Mouse (Mus musculus) megakaryocyte, embryonic 14.5 days (primary cell): ENCODE data around the gene Ctdsp1.

Source experiments
- FLI1 ChIP-seq: IDR thresholded peaks from 2 replicates; pipeline ENCODE4 v1.6.1; 2012; ENCODE audit warnings: low read length, inconsistent platforms, mixed read lengths
- GATA1 ChIP-seq: IDR thresholded peaks from 3 replicates; pipeline ENCODE4 v1.6.1; 2012; ENCODE audit warnings: mixed read lengths, low read length, inconsistent platforms, borderline replicate concordance

- TF ChIP-seq FLI1 (no peak), GATA1 (no peak)
These were observed 15.7 kb upstream of the Ctdsp1 start for GRCm38 (mm10) chr1:74375561-74375960.
